Mouse (Mus musculus) left cerebral cortex, adult 9 months (tissue): ENCODE measurements around the gene Kif16b.
"Not testable (repeated sequence)": the region's sequence is repeated elsewhere in the genome, so short reads cannot be mapped to it uniquely, and the experiment has no call there.

ENCODE experiments used
- DNase-seq, 2 experiments: peaks; one replicate each; pipeline ENCODE4 v3.0.0; 2022; ENCODE audit warnings: low spot score in 2 of 2

Gene Kif16b

GRCm38 (mm10) chr2:142596176-142597170, 304.9 kb downstream of the Kif16b start:
- no peak for DNase-seq

- DNase-seq, result no peak
Measured at GRCm38 (mm10) chr2:142590938-142591337, 310.4 kb downstream of the Kif16b start.

GRCm38 (mm10) chr2:142590284-142590724, 311.0 kb downstream of the Kif16b start:
- DNase-seq, result no peak

- no peak for DNase-seq
Measured at GRCm38 (mm10) chr2:142589403-142590283, 311.7 kb downstream of the Kif16b start.

GRCm38 (mm10) chr2:142585845-142586244, 315.5 kb downstream of the Kif16b start:
- no peak for DNase-seq

- no peak for DNase-seq
Measured at GRCm38 (mm10) chr2:142584851-142585737, 316.2 kb downstream of the Kif16b start.

- DNase-seq, result no peak
Measured at GRCm38 (mm10) chr2:142580449-142580848, 320.9 kb downstream of the Kif16b start.

- DNase-seq, result not testable (repeated sequence)
Measured at GRCm38 (mm10) chr2:142577414-142577813, 323.9 kb downstream of the Kif16b start.

- DNase-seq, result no peak
Measured at GRCm38 (mm10) chr2:142569771-142570170, 331.6 kb downstream of the Kif16b start.
